Comparison of ENCODE assay signal across 23 mouse cellular contexts in the genomic region with DNA sequence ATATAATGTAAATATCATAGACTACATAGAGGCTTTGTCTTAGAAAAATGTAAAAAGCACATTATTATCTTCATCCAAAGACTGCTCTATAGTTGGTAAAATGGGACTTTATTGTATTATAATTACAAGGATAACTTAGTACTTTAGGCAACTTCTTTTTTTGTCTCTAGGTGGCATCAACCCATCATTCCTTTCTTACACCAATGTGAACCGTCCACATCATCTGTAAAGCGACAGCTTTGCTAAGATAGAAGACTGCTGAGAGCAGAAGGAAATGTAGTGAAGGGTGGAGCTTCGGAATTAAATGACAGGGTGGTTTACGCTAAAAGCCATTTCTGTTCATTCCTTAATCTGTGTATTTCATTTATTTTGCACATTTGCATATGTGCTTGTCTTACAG. TPM values are rescaled to one million over a fixed set of nuclear protein-coding genes. Genes with fewer than 3 reads are reported as not detected.
A peak's percentile ranks its signal among the peaks of the same experiment; 100 is the strongest.
DNase-seq lines count a peak whose midpoint lies in the region; ATAC-seq and TF ChIP-seq lines count a peak whose summit lies in the region.
"Had no signal": no experiment of that assay in that cellular context is flagged by ENCODE, and none has a peak within 500 bp of the region (broad histone marks: within the 10 kb centered on the region; RNA-seq: fewer than 3 reads in every experiment).

No protein-coding gene starts in this region.

- peaks cover 12% of the 10 kb centered on the region; the same call in 1 of the 2 replicates for H3K36me3 ChIP-seq in forebrain, embryonic 14.5 days (ENCODE audit: control insufficient read depth, insufficient read depth, low read length)
- peaks cover 4% of the 10 kb centered on the region; the same call in 1 of the 2 replicates for H3K36me3 ChIP-seq in forebrain, embryonic 15.5 days
- H3K36me3 ChIP-seq in hindbrain, embryonic 16.5 days (ENCODE audit: control insufficient read depth, insufficient read depth, low read length) = peaks cover 8% of the 10 kb centered on the region; the same call in 1 of the 2 replicates
- no peaks in the 10 kb centered on the region for H3K36me3 ChIP-seq in hindbrain, embryonic 11.5 days (ENCODE audit: control insufficient read depth, insufficient read depth, low read length)
- H3K36me3 ChIP-seq in midbrain, embryonic 14.5 days (ENCODE audit: control insufficient read depth, insufficient read depth, low read length) = peaks cover 29% of the 10 kb centered on the region
- 0 out of 2 replicates have a peak, but pooled peaks cover 4% of the 10 kb centered on the region for H3K36me3 ChIP-seq in midbrain, embryonic 15.5 days (replicated peaks)
- no peaks in the 10 kb centered on the region for H3K36me3 ChIP-seq in stomach, postnatal 0 days (ENCODE audit: control insufficient read depth, insufficient read depth, low read length)

- no peak overlapping the region for H3K27ac ChIP-seq in forebrain, embryonic 14.5 days (ENCODE audit: low read depth, low read length)
- H3K27ac ChIP-seq in forebrain, embryonic 15.5 days (replicated peaks) = no peak overlapping the region
- H3K27ac ChIP-seq in hindbrain, embryonic 16.5 days (ENCODE audit: low read depth, low read length) = no peak overlapping the region
- no peak overlapping the region for H3K27ac ChIP-seq in hindbrain, embryonic 11.5 days (ENCODE audit: low read depth, low read length)
- no peak overlapping the region for H3K27ac ChIP-seq in midbrain, embryonic 14.5 days (replicated peaks; ENCODE audit: low read depth, low read length)
- H3K27ac ChIP-seq in midbrain, embryonic 15.5 days = no peak overlapping the region
- no peak overlapping the region for H3K27ac ChIP-seq in stomach, postnatal 0 days (replicated peaks)
- H3K27ac ChIP-seq: embryonic facial prominence, embryonic 12.5 days; hindbrain, embryonic 14.5 days; limb, embryonic 13.5 days; liver, embryonic 12.5 days had no signal

- TF ChIP-seq CTCF in stomach, postnatal 0 days (IDR thresholded peaks at IDR 0.05; ENCODE audit: low read depth) = peak; percentile 27; the same call in 1 of the 2 replicates

- peak; percentile 24 for DNase-seq in forebrain, embryonic 14.5 days (ENCODE audit: low spot score)
- DNase-seq in hindbrain, embryonic 11.5 days (ENCODE audit: low spot score) = no peak
- peak; percentile 41 for DNase-seq in midbrain, embryonic 14.5 days
- no peak for DNase-seq in stomach, postnatal 0 days (ENCODE audit: low spot score)
- no peak for DNase-seq in spleen, adult 12 weeks (ENCODE audit: low spot score)
- DNase-seq: adrenal gland, postnatal 36 days; cerebellum, adult 11-12 months; cerebellum, postnatal 14 days; gastrocnemius, postnatal 10 days; kidney, postnatal 25 days; lung, adult 18-20 months; lung, postnatal 36 days had no signal

- 75% methylated on average over 4 of the region's 4 CpGs for whole genome bisulfite sequencing in forebrain, embryonic 14.5 days
- 76% methylated on average over 4 of the region's 4 CpGs for WGBS in forebrain, embryonic 15.5 days
- 68% methylated on average over 4 of the region's 4 CpGs for WGBS in hindbrain, embryonic 16.5 days
- 87% methylated on average over 4 of the region's 4 CpGs for WGBS in hindbrain, embryonic 11.5 days
- WGBS in midbrain, embryonic 14.5 days = 79% methylated on average over 4 of the region's 4 CpGs
- WGBS in midbrain, embryonic 15.5 days = 72% methylated on average over 4 of the region's 4 CpGs
- WGBS in stomach, postnatal 0 days = 84% methylated on average over 4 of the region's 4 CpGs

- H3K9ac ChIP-seq in forebrain, embryonic 14.5 days (ENCODE audit: low read length) = no peak overlapping the region
- no peak overlapping the region for H3K9ac ChIP-seq in forebrain, embryonic 15.5 days (replicated peaks)
- no peak overlapping the region for H3K9ac ChIP-seq in hindbrain, embryonic 16.5 days (ENCODE audit: low read depth, low read length)
- H3K9ac ChIP-seq in hindbrain, embryonic 11.5 days (ENCODE audit: low read depth, low read length) = no peak overlapping the region
- H3K9ac ChIP-seq in midbrain, embryonic 14.5 days (replicated peaks; ENCODE audit: low read length) = no peak overlapping the region
- H3K9ac ChIP-seq in midbrain, embryonic 15.5 days = no peak overlapping the region
- no peak overlapping the region for H3K9ac ChIP-seq in stomach, postnatal 0 days (ENCODE audit: low read length)
- H3K9ac ChIP-seq: embryonic facial prominence, embryonic 12.5 days; hindbrain, embryonic 14.5 days; limb, embryonic 13.5 days; liver, embryonic 12.5 days had no signal

- TF ChIP-seq EP300 in stomach, postnatal 0 days (optimal IDR thresholded peaks at IDR 0.05) = no peak

- H3K27me3 ChIP-seq in forebrain, embryonic 14.5 days (replicated peaks; ENCODE audit: control insufficient read depth, insufficient read depth, low read length) = no peaks in the 10 kb centered on the region
- no peaks in the 10 kb centered on the region for H3K27me3 ChIP-seq in forebrain, embryonic 15.5 days
- H3K27me3 ChIP-seq in hindbrain, embryonic 16.5 days (replicated peaks; ENCODE audit: control insufficient read depth, insufficient read depth, low read length) = no peaks in the 10 kb centered on the region
- H3K27me3 ChIP-seq in hindbrain, embryonic 11.5 days (ENCODE audit: control insufficient read depth, insufficient read depth, low read length) = no peaks in the 10 kb centered on the region
- H3K27me3 ChIP-seq in midbrain, embryonic 14.5 days (ENCODE audit: control insufficient read depth, insufficient read depth, low read length) = no peaks in the 10 kb centered on the region
- H3K27me3 ChIP-seq in midbrain, embryonic 15.5 days (replicated peaks) = no peaks in the 10 kb centered on the region
- H3K27me3 ChIP-seq in stomach, postnatal 0 days (ENCODE audit: control insufficient read depth, insufficient read depth, low read length) = no peaks in the 10 kb centered on the region
- H3K27me3 ChIP-seq: embryonic facial prominence, embryonic 12.5 days; limb, embryonic 13.5 days; liver, embryonic 12.5 days; Patski had no signal

- no peaks in the 10 kb centered on the region for H3K4me1 ChIP-seq in forebrain, embryonic 14.5 days (ENCODE audit: control insufficient read depth, insufficient read depth, low read length)
- H3K4me1 ChIP-seq in forebrain, embryonic 15.5 days = no peaks in the 10 kb centered on the region
- H3K4me1 ChIP-seq in hindbrain, embryonic 16.5 days (ENCODE audit: control insufficient read depth, insufficient read depth, low read depth, low read length) = no peaks in the 10 kb centered on the region
- no peaks in the 10 kb centered on the region for H3K4me1 ChIP-seq in hindbrain, embryonic 11.5 days (replicated peaks; ENCODE audit: control insufficient read depth, insufficient read depth, low read length)
- no peaks in the 10 kb centered on the region for H3K4me1 ChIP-seq in midbrain, embryonic 14.5 days (ENCODE audit: control insufficient read depth, insufficient read depth, low read length)
- no peaks in the 10 kb centered on the region for H3K4me1 ChIP-seq in midbrain, embryonic 15.5 days
- no peaks in the 10 kb centered on the region for H3K4me1 ChIP-seq in stomach, postnatal 0 days (replicated peaks; ENCODE audit: control insufficient read depth, insufficient read depth)
- H3K4me1 ChIP-seq: embryonic facial prominence, embryonic 12.5 days; limb, embryonic 13.5 days; liver, embryonic 12.5 days had no signal

- ATAC-seq in forebrain, embryonic 14.5 days = no peak
- ATAC-seq in forebrain, embryonic 15.5 days (replicated peaks) = no peak
- ATAC-seq in hindbrain, embryonic 16.5 days = 0 out of 2 replicates have a peak, but pooled peaks have one; percentile 43
- no peak for ATAC-seq in hindbrain, embryonic 11.5 days (ENCODE audit: low FRiP score)
- ATAC-seq in midbrain, embryonic 14.5 days (ENCODE audit: low FRiP score, low TSS enrichment) = no peak
- no peak for ATAC-seq in midbrain, embryonic 15.5 days (replicated peaks)
- no peak for ATAC-seq in stomach, postnatal 0 days (ENCODE audit: low FRiP score, low TSS enrichment)
- ATAC-seq: CD4-positive, CD25-positive, alpha-beta regulatory T cell, adult 4 months; intestine, embryonic 16.5 days; liver, embryonic 12.5 days; Patski had no signal

- no peak overlapping the region for H3K4me3 ChIP-seq in forebrain, embryonic 14.5 days (ENCODE audit: low read depth, low read length)
- no peak overlapping the region for H3K4me3 ChIP-seq in forebrain, embryonic 15.5 days
- no peak overlapping the region for H3K4me3 ChIP-seq in hindbrain, embryonic 16.5 days (ENCODE audit: low read length)
- no peak overlapping the region for H3K4me3 ChIP-seq in hindbrain, embryonic 11.5 days (ENCODE audit: low read depth, low read length)
- no peak overlapping the region for H3K4me3 ChIP-seq in midbrain, embryonic 14.5 days (replicated peaks; ENCODE audit: low read depth, low read length)
- H3K4me3 ChIP-seq in midbrain, embryonic 15.5 days = no peak overlapping the region
- H3K4me3 ChIP-seq in stomach, postnatal 0 days (ENCODE audit: low read depth, low read length) = no peak overlapping the region
- H3K4me3 ChIP-seq: embryonic facial prominence, embryonic 12.5 days; erythroblast, embryonic 14.5 days; limb, embryonic 13.5 days; liver, embryonic 12.5 days had no signal

- no peaks in the 10 kb centered on the region for H3K9me3 ChIP-seq in forebrain, embryonic 14.5 days (replicated peaks; ENCODE audit: control insufficient read depth, low read length)
- H3K9me3 ChIP-seq in forebrain, embryonic 15.5 days = no peaks in the 10 kb centered on the region
- no peaks in the 10 kb centered on the region for H3K9me3 ChIP-seq in hindbrain, embryonic 16.5 days (ENCODE audit: control insufficient read depth, low read length)
- no peaks in the 10 kb centered on the region for H3K9me3 ChIP-seq in hindbrain, embryonic 11.5 days (ENCODE audit: control insufficient read depth, low read length)
- H3K9me3 ChIP-seq in midbrain, embryonic 14.5 days (ENCODE audit: control insufficient read depth, low read length) = no peaks in the 10 kb centered on the region
- no peaks in the 10 kb centered on the region for H3K9me3 ChIP-seq in midbrain, embryonic 15.5 days
- H3K9me3 ChIP-seq in stomach, postnatal 0 days (ENCODE audit: control insufficient read depth, low read length) = no peaks in the 10 kb centered on the region
- H3K9me3 ChIP-seq: embryonic facial prominence, embryonic 12.5 days; limb, embryonic 13.5 days; liver, embryonic 12.5 days had no signal

- no peak overlapping the region for H3K4me2 ChIP-seq in forebrain, embryonic 14.5 days (ENCODE audit: low read length)
- H3K4me2 ChIP-seq in forebrain, embryonic 15.5 days (replicated peaks) = no peak overlapping the region
- no peak overlapping the region for H3K4me2 ChIP-seq in hindbrain, embryonic 16.5 days (ENCODE audit: low read length)
- no peak overlapping the region for H3K4me2 ChIP-seq in hindbrain, embryonic 11.5 days (replicated peaks; ENCODE audit: low read depth, low read length)
- H3K4me2 ChIP-seq in midbrain, embryonic 14.5 days (ENCODE audit: low read length) = no peak overlapping the region
- no peak overlapping the region for H3K4me2 ChIP-seq in midbrain, embryonic 15.5 days
- H3K4me2 ChIP-seq in stomach, postnatal 0 days (replicated peaks; ENCODE audit: low read depth) = no peak overlapping the region
- H3K4me2 ChIP-seq: embryonic facial prominence, embryonic 12.5 days; hindbrain, embryonic 14.5 days; limb, embryonic 13.5 days; liver, embryonic 12.5 days had no signal

RNA-seq across cellular contexts. Expression of gene Ndfip2, which starts 49.3 kb away (rescaled TPM):
- polyA plus RNA-seq in forebrain, embryonic 14.5 days (2014; fragmentation: Nextera tagmentation; extraction: Ambion mirVana) = 91.1 and 94.1 TPM in 2 replicates
- polyA plus RNA-seq in forebrain, embryonic 15.5 days (2015; fragmentation: Nextera tagmentation; extraction: Ambion mirVana) = 76.0 and 83.9 TPM in 2 replicates
- 105 and 113 TPM in 2 replicates for polyA plus RNA-seq in hindbrain, embryonic 16.5 days (2015; fragmentation: Nextera tagmentation; extraction: Ambion mirVana)
- polyA plus RNA-seq in hindbrain, embryonic 11.5 days (2014; fragmentation: Nextera tagmentation; extraction: Ambion mirVana) = 82.1 and 84.8 TPM in 2 replicates
- polyA plus RNA-seq in midbrain, embryonic 14.5 days (2014; fragmentation: Nextera tagmentation; extraction: Ambion mirVana) = 127 and 128 TPM in 2 replicates
- polyA plus RNA-seq in midbrain, embryonic 15.5 days (2015; fragmentation: Nextera tagmentation; extraction: Ambion mirVana) = 104 and 110 TPM in 2 replicates
- polyA plus RNA-seq in stomach, postnatal 0 days (2015; fragmentation: Nextera tagmentation; extraction: Ambion mirVana) = 64.2 and 65.1 TPM in 2 replicates

Comparison
In these comparisons a context has a peak if more than half of its experiments do, and no peak if none do; other contexts are left out.
1. DNase-seq: peak in forebrain, embryonic 14.5 days (single experiment) and midbrain, embryonic 14.5 days (single experiment); none in hindbrain, embryonic 11.5 days (single experiment), stomach, postnatal 0 days (single experiment) and spleen, adult 12 weeks (single experiment).